Mouse (Mus musculus) gastrocnemius, postnatal 4 days (tissue): ENCODE measurements around the gene Chst8. TPM values are rescaled to one million over a fixed set of nuclear protein-coding genes. Genes with fewer than 3 reads are reported as not detected.

Experiments used
- DNase-seq, 2 experiments: peaks; one replicate each; pipeline ENCODE4 v3.0.0; 2021 to 2022; ENCODE audit warnings: low spot score in 2 of 2, mixed read lengths in 2 of 2
- long read RNA-seq, 2 experiments: library from polyadenylated mRNA; stranded (forward); transcript quantifications; one replicate each; pipeline ENCODE4 v2.0.0; 2021
- total RNA-seq, 2 experiments: library from RNA; stranded (reverse); gene quantifications; 2 replicates each; pipeline ENCODE4 v1.2.3; 2021

Chst8 gene
- 1 to 10 TPM in 1 of 2 experiments, under 1 TPM in 1; 0.83 to 1.3 TPM for total RNA-seq
- long read RNA-seq, experiment 1, partial matches to known transcripts, result 0 of 3 reads
- long read RNA-seq, experiment 1, other reads (novel, unspliced or antisense), result 2 of 3 reads
- long read RNA-seq, experiment 2, partial matches to known transcripts, result 1 of 2 reads
- long read RNA-seq, experiment 2, other reads (novel, unspliced or antisense), result 0 of 2 reads

DNA sequence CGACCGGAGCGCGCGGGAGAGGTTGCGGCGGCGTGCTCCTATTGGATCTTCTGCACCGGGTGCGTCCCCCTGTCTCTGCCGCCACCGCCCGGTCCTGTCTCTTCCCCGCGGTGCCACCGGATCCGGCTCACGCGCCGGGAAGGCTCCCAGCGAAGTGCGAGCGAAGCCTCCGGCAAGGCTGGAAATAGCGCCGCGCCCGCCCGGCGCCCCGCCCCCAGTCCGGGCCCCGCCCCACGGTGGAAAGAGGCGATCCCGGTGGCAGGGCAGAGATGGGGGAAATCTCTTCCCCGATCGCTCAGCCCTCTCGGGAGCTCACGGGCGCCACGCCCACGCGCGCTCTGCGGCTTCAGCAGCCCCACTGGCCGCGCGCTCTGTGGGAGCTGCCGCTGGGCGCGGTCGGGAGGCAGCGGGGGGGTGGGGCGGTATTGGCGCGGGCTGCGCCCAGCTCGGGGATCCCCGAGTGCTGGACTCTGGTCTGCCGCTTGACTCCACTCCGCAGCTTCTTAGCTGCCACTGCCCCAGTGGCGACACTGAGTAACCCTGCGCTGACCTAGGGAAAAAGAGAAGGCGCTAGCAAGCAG is at the start of gene Chst8:
Chst8 (minus strand) TSS at position 181 of the 581 bp plus-strand sequence.
- DNase-seq, result peak; percentile 52 to 73

DNA sequence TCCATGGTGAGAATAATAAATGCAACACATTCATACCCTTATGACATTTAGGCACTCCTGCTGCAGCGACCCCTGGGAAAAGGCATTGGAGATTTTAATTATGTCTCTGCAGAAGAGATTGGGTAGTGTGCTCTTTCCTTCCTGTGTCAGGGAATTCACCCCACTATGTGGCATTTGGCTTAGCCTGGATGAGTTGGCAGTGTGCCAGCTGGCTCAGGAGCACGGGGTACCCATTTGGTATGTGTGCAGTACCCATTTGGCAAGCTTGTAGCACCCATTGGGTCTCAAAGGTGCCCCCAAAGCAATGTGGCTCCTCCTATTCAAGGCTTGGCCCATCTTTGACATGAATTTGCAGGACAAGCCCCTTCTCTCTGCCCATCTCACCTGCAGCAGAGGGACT is 45.8 kb upstream of the Chst8 start:
- no peak for DNase-seq

DNA sequence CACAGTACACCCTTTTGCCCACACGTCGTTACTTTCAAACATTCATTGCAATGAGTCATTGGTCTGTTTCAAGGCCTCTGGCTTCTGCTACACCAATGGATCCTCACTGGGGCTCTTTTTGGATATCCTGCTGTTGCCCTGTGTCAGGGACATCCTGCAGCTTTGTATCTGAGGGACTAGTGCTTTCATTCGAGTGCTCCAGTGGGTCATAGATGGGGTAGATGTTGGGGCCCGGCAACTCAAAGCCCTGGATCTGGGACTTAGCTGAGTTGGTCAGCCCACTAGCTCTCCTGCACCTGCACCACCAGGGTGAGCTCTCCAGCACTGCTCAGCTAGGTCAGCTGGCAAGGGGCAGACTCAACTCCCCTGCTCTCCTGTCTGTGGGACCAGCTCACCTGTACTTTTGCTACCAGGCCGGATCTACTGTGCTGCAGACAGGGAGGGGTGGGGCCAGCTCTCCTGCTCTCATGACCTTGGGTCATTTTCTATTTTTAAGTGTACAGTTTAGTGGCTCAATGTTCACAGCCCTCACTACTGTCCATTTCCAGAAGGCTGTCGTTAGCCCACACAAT is 42.4 kb upstream of the Chst8 start:
- no peak for DNase-seq

DNA sequence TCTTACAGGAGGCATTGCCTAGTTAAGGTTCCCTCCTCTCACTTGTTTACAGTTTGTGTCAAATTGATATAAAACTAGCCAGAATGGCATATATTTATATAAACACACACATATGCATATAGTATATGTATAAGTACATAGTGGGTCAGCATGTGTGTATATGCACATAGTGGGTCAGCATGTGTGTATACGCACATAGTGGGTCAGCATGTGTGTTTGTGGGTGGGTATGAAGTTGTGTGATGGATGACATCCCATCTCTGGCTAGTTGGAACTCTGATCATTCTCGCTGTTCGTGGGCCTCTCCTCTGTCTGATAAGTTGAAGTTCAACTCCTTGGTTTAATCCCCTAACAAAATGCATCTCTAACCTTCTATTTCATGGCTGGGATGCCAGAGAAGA is 40.9 kb upstream of the Chst8 start:
- no peak for DNase-seq

DNA sequence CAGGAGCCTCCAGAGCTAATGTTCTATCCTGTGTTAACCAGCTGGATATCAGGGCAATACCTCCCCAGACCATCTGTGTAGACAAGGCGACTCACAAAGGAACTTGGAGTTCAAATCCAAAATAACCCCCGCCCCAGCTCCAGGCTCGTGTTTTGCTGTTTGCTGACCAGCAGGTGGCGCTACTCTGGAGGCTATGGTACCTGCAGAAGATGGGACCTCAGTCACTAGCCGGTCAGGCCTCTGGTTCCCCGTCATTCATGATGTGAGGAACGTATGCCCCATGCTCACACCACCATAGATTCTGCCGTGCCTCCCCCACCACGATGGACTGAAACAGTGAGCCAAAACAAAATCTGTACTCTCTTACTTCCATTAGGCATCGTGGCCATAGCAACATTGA is 37.1 kb upstream of the Chst8 start:
- DNase-seq, result no peak

DNA sequence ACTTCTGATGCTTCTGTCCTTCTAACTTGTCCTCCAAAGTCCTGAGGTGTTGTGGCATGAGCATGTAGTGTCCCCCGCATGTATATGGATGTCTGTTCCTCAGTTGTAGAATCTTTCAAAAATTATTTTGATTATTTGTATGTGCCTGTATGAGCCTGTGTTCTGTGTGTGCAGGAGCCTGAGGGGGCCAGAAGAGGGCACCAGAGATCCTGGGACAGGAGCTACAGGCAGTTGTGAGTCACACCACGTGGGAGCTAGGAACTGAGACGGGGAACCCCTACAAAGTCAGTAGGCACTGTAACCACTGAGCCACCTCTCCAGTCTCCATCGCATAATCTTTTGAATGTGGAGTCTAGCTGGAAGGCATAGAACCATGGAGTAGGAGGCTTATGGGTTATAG is 36.3 kb upstream of the Chst8 start:
- DNase-seq, result no peak

DNA sequence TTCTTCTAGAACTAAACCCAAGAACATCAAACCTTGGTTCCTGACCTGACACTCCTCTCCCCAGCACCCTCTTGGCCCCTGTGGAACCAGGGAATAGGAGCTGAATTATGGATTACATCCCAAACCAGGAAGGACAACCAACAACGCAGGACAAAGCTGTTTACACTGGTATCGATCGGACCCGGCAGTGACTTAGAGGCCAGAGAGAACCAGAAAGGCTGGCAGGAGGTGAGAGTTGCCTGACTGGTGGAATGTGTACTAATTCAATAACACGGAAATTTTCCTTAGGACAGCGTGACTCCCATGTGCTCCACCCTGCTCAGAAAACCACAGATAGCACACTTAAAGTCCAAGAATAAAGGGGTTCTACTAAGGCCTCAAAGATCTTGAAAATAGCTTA is 35.4 kb upstream of the Chst8 start:
- no peak for DNase-seq

DNA sequence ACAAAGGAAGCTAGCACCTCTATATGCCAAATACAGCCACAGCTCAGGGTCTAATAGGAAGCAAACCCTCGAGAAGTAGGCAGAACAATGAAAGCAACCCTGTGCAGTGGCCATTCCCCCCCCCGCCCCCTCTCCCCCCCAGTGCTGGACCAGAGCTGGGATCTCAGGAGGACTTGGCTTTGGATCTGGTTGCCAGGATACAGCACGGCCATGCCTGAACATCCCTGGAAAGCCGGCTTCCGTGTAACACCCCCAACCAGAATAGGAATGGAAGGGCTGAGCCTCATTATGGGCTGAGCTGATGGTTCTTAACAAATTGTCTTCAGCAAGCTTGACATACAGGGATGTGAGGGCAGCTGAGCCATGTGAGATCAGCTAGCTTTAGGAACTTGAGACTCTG is 34.9 kb upstream of the Chst8 start:
- no peak for DNase-seq

DNA sequence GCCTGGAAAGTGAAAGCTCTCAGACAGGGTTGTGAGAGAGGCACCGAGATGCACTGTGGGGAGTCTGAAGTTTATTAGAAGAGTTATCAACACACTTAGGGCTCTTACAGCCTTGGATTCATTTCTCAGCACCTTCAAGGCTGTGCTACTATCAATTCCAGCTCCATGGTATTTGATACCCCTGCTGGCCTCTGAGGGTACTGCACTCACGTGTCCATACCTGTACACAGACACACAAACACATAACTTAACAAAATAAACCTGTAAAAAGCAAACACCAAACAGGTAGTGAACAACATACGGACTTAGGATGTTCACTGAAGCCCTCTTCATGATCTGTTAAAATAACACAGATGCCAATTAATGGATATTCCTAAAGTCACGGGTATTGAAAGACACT is 26.2 kb upstream of the Chst8 start:
- DNase-seq, result no peak

DNA sequence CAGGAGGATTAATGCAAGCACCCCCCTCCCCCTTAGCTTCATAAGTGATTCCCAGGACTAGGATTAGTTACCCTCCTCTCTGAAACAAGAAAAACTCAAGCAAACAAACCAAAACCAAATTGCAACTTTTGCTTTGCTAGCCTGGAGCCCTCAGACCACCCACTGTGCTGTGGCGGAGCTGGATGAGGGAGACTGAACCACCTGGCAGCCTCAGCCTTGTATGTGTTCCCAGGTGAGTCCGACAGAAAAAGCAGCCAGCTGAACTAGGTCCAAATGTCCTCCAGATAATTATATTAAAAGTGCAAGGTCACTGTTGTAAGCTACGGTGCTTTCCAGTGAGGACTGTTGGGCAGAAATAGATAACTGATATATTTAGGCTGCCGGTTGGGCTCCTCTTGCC is 25.7 kb upstream of the Chst8 start:
- no peak for DNase-seq

DNA sequence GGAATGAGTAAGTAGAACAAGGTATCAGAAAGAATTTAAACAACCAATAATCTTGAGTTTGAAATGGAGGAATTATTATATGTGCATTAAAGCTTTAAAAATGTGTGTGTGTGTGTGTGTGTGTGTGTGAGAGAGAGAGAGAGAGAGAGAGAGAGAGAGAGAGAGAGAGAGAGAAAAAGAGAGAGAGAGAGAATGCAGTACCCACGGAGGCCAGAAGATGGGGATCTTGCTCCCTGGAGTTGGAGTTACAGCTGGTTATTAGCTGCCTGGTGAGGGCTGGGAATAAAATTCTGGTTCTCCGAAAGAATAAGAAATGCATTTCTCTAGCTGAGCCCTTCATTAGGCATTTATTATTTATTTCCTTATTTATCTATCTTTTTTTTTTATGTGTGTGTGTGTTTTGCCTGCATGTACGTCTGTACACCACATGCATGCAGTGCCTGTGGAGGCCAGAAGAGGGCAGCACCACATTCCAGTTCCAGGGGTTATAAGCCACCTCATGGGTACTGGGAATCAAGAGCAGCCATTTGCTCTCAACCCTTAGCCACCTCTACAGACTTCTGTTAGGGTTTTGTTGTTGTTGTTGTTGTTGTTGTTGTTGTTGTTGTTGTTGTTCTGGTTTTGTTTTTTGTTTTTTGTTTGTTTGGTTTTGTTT is 13.9 kb upstream of the Chst8 start:
- no peak for DNase-seq

DNA sequence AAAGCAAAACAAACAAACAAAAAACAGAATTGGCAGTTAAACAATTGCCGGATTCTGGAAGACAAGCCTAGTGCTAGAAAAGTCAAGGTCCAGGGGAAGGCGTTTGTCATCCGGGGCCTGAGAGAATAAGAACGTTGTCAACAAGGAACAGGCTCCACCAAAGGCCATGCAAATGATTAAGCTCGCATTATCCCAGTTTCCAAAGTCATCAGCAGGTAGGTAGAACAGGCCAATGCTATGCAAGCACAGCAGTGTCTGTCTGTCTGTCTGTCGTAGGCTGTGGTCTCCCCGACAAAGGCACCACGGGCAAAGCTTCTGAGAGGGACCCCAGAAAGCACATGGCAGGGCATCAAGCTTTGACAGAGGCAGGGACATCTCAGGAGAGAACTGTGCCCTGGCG is 9.1 kb upstream of the Chst8 start:
- DNase-seq, result no peak

DNA sequence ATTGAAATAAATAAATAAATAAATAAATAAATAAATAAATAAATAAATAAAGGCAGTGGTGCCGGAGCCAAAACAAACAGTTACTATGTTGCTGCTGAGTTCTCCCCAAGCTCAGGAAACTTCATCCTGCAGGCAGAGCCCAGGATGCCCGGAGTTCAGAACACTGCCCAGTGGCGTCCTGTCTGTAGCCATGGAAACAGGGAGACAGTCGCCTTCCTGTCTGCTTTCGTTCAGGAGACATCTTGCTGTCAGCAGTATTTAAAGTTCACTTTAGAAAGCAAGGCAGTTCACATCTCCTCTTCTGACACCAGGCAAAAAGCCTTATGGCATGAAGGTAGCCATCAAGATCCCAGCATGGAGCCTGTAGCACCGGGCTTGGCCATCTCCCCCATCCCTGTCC is 8.0 kb upstream of the Chst8 start:
- no peak for DNase-seq

DNA sequence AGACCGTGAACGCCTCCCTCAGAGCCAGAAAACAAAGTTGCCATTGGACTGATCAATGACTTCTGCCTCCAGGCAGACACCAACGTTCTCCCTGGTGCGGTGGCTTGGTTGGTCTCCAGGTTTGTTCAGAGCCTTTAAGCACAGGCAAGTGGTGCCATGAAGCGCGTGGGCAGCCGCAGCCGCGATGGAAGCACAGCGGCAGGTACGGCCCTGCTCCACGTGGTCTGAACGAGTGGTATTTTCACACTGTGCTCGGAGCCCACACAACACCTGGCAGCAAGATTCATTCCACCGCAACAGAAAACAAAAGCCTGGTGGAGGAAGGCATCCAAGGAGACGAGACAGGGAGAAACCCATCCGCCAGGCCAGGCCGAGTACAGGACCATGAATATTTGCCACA is 7.3 kb upstream of the Chst8 start:
- DNase-seq, result no peak

DNA sequence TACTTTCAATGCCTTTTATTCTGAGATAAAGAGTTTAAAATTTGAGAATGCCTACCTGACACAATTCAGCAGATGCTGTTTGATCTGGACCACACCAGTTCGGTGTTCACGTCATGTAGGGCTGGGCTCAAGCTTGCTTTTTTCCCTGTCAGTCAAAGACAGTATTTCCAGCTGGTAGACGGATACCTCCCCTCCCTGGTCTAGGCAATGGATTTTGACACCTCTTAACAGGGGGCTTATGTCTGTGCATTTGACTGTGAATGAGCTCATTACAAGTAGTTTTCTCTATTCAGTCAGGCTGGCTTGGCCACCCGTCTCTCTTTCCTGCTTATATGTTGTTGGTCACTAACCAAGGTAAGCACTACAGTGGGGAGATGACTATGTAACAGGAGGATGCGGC is 6.1 kb upstream of the Chst8 start:
- no peak for DNase-seq

DNA sequence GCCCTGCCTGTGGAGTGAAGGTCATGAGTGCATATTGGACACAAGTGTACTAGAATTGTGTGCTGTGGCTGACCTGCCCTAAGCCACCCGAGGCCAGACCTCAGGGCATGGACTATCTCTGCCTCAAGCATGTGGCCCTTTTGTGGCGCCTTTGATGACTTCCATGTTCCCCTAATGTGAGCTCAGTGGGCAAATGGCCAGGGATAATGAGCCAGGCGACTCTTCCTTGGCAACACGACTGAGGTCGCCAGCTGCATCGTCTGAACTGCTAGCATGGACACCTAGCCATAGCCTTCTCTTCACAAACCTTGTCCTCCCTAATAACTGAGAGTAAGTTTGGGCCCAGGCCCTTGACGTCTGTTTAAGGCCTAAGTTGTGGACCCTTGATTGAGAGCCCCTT is 4.5 kb upstream of the Chst8 start:
- no peak for DNase-seq

DNA sequence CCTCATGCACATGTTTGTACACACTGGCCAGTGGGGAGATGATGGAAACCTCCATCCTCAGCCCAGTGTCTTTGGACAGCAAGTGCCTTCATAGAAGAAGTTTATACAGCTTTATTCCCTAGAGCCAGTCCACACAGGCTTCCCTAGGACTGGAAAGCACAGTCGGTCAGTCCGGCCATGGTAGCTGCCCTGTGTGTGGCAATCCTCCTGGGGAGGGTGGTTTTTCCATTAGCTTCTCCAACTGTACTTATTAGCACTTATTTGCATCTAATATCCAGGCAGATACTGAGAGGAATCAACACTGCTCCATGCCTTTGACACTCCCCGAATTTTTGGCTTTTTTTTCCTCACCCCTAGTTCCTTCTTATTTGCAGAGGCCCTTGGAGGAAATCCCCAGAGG is 2.3 kb upstream of the Chst8 start:
- DNase-seq, result no peak

DNA sequence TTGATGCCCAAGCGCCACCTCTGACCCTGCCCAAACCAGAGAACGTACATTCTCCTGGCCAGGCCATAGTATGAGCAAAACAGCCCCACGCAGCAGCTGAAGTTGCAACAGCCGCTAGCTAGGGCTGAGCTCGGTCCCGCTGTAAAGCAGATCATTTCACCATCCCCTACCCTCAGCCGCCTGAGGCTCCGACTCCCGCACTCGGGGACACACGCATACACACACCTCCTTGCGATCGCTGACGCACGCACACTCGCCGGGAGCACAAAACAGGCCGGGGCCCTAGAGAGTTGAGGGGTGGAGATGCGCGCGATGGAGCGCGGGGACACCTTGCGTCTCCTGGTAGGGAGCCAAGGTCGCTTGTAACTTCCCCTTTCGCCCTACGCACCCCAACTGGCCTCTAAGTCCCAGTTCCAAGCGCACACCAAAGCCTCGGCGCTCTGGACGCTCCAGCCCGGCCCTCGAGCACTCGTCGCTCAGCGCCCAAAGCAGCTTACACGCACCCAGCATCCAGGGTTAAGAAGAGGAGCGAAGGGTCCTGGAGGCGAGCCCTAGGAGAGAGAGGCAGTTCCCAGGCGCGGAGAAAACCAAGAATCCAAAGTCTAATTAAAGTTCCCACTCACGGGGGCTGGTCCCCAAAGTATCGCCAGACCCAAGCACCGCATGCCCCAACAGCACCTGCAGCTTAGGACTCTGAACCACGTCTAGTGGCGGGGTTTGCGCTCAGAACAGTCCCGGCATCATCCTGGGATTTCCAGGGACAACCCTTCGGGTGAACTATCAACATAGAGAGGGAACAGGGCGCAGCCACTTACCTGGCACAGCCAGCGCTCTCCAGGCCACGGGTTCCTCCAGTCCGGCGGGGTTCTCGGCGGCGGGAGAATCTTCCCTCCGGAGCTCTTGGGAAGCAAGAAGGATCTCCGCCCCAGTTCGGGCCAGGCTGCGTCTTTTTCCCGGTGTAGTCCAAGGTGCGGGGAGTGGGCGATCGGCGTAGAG is 682 bp downstream of the Chst8 start:
- DNase-seq, result peak in 1 of 2 experiments; percentile 20

DNA sequence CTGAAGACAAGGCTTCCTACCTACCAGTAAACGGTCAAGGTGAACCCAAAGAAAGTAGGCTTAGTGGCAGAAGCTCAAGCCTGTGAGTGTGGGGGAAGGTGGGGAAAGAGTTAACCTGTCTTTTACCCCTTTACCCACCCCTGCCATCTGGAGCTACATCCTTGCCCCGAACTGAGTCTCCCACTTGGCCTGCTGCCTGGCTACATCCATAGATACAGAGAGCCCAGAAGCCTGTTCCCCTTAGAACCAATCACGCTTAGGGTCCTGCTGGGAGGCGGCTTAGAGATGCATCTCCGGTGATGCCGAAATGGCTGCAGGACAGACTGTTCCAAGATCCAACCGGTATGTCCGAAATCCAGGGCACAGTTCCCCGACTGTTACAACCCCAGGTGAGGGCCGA is 1.5 kb downstream of the Chst8 start:
- no peak for DNase-seq

DNA sequence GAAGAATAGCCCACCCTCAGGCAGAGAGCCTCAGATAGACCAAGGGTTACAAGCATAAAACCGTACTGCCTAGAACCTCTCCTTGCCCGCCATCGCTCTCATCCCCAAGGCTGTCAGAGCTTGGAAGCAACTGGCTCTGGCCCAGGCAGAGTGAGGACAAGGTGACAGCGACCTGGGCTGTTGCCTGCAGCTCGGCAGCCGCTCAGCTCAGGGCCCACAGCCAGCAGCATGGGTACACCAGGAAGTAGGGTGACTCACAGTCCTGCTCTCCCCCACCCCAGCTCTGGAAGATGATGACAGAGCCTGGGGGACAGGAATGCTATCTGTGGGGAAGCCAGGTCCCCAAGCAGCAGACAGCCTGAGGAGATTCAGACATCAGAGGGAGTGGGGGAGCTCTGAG is 6.2 kb downstream of the Chst8 start:
- no peak for DNase-seq

DNA sequence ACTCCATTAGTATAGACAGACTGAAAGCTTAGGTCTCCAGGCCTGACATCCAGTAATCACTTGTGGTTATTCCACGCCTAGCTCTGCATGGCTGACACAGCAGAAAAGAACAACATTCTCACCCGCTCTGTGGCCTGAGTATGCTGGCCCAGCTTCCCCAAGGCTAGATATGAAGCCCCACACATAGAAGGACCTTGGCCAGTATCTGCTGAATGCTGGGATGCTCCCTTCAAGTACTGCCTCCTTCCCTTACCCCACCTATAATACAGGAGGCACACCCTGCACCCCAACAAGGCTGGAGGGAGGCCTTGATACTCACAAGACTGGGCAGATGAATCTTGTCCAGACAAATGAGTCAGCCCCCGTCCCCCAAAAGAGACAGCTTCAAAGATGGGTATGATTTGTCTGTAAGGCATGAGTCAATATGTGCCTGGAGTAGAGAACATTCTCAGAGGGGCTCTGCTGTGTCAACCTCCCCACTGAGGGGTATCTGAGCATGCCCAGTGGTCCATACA is 6.8 kb downstream of the Chst8 start:
- no peak for DNase-seq
